Mouse (Mus musculus) adrenal gland, adult (tissue): ENCODE measurements at regions not wholly inside any gene's neighbourhood (a gene's known extent, or its start where the extent isn't known, plus 50 kb on each side); places are given as distances from the start of the nearest gene placed in this dataset.

Experiments used
- DNase-seq, 2 experiments: peaks; one replicate each; pipeline ENCODE4 v3.0.0; 2022 to 2023; ENCODE audit warnings: low spot score in 1 of 2; ENCODE audit not compliant: inconsistent age in 2 of 2

DNA sequence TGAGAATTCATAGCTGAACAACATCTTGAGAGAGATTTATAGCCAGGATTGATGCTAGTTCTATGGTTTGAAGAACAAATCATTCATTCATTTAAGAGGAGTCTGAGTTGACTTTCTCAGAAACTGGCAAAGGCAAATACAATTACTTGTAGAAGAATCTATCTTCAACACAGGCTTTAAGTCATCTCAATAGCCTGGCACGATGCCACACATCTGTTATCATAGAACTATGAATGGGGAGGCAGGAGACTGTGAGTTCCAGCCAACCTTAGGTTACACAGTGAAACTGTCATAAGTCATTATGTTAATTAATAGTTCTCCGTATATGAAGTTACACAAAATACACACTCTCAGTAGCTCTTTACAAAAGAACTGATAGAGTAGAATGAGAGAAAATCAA is 231.9 kb upstream of the Impg1 start:
- no peak for DNase-seq

DNA sequence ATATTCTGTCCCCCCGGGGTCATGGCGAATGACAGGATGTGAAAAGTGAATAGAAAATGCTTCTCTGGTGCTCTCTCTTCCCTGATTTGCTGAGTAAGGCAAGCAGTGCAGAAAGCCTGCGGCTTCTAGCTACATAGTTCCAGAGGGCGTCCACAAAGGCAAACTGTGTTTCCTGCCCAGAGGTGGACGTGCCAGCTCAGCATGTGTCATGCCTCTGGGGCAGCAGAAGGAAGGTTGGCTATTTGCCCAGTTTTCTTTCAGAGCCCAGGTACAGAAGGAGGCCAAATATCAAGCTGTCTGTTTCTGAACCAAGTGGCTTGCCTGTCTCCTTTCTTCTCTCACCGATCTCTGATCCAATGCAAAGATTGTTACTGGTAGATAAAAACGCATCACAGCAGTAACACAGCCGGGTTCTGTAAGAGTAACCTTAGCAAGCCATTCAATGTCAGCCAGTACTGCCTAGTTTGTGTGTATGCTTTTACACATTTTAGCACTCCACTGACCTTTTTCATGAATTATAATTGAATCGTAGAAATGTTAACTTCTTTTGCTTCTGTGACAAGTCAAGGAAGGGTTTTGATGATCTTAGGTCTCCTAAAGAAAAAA is 223.3 kb upstream of the Impg1 start:
- peak; percentile 53 to 75 for DNase-seq

DNA sequence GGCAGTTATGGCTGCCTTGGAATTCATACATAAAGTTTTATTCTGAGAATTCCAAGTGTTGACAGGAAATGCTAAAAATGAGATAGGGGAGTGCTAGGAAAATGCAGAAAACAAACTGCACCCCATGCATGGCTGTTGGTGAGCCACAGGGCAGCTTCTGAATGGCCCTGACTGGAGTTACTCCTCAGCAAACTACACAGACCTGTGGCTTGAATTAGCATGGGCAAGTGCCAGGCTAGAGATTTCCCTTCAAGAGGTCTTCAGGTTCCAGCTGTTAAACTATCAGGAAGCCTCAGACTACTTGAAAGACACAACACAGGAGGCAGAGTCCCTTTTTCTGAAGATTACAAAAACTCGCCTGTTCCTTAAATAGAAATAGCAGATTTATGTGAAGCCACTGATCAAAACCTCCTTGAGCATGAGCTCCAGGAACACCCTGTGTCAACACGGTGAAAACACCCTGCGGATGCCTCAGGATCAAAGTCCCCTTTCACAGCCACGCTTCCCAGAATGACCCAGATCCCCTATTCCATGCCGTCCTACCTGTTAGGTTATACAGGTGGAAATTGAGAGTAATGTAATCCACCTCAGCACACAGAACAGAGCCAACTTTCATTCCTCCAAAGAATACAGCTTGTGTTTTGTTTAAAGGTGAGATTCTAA is 217.9 kb upstream of the Impg1 start:
- DNase-seq: no peak

DNA sequence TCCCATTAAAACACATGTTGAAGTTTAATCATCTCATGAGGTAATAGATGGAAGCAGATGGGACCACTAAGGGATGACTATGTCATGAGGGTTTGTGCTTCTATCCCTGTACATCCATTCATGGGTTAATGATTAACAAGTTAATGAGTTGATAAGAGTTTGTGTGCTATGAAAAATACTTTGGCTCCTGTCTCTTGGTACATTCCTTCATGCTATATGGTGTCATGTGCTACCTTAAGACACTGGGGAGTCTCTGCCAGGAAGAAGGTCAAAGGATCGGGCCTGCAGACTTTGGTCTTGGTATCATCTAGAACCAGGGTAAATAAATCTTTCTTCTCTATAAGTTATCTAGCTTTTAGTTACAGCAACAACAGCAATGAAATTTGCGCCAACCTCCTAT is 216.4 kb upstream of the Impg1 start:
- DNase-seq: no peak

DNA sequence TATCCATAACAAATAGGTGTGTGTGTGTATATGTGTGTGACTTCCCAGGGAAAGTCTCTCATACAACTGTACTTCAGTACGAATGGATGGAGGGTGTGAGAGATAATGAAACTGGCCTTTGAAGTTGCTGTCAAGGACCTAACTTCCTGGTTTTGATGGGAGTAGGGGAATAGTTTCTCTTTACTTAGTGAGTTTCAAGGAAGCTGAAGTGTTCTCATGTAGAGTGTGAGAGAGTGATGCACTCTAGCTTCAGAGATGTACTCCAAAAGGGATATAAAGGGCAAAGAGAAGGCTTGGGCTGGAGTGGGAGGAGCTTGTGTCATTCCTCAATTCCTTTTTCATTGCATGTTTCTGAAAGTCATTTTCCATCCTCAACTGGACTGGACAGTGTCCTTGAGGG is 206.2 kb upstream of the Impg1 start:
- no peak for DNase-seq

DNA sequence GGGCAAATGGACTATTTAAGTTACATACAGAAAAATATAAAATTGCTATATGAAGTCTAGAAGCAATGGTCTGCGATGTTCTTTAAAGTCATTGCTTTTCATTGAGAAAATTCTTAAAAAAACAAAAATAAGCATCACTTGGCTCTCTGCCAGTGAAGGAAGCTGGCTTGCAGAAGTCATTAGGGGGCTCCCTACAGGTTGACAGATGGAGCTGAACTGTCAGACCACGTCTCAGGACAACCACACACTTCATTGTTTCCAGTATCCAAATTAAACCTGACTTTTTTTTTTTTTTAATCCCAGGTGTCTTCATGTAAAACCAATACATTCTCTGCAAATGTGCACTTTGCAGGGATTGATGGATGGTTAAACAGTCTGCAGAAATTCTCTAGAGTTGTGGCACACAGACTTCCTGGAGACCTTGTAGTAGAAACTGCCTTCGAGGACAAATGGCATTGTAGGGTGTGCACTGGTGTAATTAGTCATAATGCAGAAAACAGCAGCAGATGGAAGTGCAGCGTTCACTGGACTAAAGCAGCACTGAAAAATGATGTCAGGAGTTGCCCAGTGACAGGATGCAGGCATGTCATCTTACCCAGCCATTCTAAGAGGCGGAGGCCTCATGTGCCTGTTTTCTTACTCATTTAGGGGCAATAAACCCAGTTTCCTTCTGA is 203.4 kb upstream of the Impg1 start:
- DNase-seq: peak; percentile 7 to 32

DNA sequence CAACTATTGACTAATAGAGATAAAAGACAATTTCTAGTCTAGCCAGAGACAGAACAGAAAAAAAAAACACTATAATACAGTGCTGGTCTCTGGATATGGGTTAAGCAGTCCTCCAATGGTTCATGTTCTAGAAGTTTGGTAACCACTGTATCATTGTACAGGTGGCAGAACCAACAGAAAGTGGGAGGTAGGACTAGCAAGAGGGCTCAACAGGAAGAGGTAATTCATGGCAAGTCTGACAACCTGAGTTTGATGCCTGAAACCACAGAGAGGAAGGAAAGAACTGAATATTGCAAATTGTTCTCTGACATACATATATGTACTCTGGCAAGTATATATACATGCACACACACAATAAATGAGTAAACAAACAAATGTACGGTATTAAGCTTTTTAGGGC is 193.5 kb upstream of the Impg1 start:
- no peak for DNase-seq

DNA sequence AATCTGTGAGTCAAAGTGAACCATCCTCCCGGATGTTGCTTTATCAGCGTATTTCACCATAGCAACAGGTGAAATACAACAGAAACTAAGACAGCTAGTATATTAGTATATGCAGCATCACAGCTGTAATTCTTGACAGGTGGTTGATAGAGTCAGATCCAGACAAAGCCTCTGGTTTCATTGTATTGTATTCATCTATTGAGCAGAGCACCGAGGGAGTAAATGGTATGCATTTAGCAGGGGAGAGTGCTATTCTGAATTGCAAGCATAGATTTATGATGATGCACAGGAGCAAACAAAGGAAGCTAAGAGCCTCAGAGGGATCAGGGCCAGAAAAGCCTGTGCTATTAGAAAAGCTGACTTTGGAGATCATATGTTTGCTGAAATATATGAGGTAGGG is 149.8 kb upstream of the Impg1 start:
- DNase-seq: no peak

DNA sequence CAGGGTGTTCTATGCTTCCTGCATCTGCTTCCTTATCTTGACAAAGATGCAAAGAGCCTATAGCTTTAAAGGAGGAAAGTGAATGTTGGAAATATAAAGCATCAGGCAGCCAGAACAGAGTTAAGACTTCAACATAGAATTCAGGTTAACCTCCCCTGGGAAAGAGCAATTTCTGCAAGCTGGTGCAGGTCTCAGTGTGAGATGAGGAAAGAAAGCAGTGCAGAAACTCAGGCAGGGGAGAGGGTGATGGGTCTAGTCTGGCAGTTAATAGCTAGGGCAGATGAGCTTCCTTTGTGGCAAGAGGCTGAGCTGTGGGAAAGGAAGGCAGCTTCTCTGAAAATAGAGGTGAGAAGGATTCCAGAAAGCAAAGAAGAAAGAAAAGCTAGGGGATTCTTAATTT is 134.7 kb upstream of the Impg1 start:
- DNase-seq: no peak

DNA sequence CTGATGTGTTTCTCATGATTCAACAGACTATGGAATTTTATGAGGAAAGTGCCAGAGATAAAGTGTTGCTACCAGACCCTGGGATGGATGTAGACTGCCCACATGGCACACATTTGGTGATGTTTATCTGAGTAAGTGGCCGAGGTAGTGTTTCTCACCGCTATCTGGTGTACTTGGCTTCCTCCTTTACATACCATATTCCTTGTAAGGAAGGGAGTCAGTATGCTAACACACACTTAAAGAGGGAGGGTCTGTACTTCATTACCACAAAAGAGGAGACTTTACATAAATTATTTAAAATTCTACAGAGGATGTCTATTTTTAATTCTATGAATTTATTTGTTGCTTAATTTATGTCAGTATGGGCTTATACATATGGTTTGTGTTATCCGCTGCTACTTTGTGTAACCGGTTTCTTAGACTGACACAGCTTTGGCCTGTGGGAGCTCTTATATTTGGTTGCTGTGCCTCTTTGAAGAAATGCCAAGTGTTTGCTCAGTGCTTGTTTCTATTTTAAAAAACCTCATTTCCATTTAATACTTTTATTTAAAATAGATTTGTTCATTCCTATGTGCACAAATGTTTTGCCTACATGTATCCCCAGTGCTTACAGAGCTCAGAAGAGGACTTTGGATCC is 100.2 kb upstream of the Impg1 start:
- no peak for DNase-seq

DNA sequence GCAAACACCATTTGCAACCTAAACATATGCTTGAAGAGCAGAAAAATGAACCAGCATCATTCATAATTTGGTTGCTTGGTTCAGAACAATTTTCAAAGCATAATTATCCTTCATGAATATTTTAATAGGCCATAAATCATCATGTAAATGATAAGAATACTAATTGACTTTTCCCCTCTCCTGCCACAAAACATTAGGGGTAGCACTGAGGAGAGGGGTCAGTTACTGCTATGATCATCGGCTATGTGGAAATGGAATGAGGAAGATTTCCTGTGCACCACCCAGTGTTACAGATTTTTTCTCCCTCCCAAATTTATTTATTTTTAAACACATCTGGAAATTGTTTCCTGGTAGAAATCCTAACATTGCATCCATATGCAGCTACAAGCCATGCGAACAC is 98.4 kb upstream of the Impg1 start:
- no peak for DNase-seq

DNA sequence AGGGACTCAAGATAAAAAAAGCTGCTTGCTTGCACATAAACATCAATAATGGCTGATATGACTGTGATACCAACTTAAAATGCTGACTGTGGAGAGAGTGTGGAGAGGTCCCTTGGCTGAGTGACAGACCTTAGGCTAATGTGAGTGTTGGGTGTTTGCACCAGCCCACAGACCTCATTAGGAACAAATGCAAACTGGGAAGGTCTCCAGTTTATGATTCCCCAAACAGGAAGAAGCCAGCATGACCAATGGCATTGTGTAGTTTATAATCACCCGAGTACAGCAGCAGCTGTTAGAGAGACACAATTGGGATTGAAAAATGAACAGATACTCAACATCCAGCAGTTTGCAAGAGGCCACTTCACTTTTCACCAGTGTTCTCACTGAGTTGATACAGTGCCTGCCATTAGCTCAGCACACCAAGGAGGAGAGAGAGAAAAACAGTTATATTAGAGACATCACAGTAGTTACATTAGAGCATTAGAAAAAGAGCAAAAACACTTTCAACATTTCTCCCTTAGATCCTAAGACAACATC is 90.3 kb upstream of the Impg1 start:
- no peak for DNase-seq
